Mouse (Mus musculus): ENCODE measurements at regions not wholly inside any gene's neighbourhood (a gene's known extent, or its start where the extent isn't known, plus 50 kb on each side); places are given as distances from the start of the nearest gene placed in this dataset.
"Not testable (repeated sequence)": the region's sequence is repeated elsewhere in the genome, so short reads cannot be mapped to it uniquely, and the experiment has no call there.

- DNase-seq (ENCODE audit: low spot score in 2 of 2), result no peak
Measured at GRCm38 (mm10) chr3:53792541-53792940, 52.3 kb upstream of the Gm10985 start.

- DNase-seq (ENCODE audit: low spot score in 2 of 2), result no peak
Measured at GRCm38 (mm10) chr3:53789706-53790105, 55.2 kb upstream of the Gm10985 start.

GRCm38 (mm10) chr3:53785201-53785600, 59.7 kb upstream of the Gm10985 start:
- no peak for DNase-seq (ENCODE audit: low spot score in 2 of 2)

DNA sequence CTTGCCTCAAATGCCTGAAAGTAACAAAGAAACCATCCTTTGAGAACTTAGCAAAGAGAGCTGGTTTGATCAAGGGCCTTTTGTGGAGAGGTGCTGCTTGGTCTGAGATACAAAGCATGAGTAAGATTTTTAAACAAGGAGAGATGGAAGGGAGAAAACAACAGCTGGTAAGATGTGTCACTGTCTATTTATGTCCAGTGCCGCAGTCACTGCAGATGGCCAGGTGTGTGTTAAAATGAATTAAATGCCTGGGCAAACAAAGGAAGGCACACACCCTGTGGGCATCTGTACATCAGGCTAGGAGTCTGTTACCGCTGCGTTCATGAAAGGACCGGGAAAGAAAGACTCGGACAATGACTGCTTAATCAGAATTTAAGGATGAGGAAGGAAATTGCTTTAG, 68.2 kb upstream of the Gm10985 start:
- DNase-seq (ENCODE audit: low spot score in 2 of 2), result peak in 1 of 2 experiments; percentile 20

- DNase-seq (ENCODE audit: low spot score in 2 of 2), result no peak
Measured at GRCm38 (mm10) chr3:53767601-53768000, 77.3 kb upstream of the Gm10985 start.

- DNase-seq (ENCODE audit: low spot score in 2 of 2), result no peak
Measured at GRCm38 (mm10) chr3:53763981-53764380, 80.9 kb upstream of the Gm10985 start.

GRCm38 (mm10) chr3:53761514-53762075, 83.3 kb upstream of the Gm10985 start:
- no peak for DNase-seq (ENCODE audit: low spot score in 2 of 2)

- DNase-seq (ENCODE audit: low spot score in 2 of 2), result peak in 1 of 2 experiments; percentile 9
Measured at GRCm38 (mm10) chr3:53756115-53756853, 88.6 kb upstream of the Gm10985 start.

- no peak for DNase-seq (ENCODE audit: low spot score in 2 of 2)
Measured at GRCm38 (mm10) chr3:53737161-53737560, 80.0 kb upstream of the Frem2 start.

DNA sequence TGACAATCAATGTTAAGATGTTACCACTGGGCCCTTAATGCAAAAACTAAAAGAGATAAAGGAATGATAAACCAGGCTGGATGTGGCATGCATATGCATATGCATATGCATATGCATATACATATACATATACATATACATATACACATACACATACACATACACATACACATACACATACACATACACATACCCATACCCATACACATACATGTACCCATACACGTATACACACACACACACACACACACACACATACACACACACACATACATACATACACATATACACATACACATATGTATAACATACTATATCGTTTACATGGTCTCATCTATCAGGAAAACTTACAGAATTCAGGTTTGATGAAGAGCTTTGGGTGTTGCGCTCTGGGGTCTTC, 78.5 kb upstream of the Frem2 start:
- DNase-seq (ENCODE audit: low spot score in 2 of 2), result not testable (repeated sequence)

DNA sequence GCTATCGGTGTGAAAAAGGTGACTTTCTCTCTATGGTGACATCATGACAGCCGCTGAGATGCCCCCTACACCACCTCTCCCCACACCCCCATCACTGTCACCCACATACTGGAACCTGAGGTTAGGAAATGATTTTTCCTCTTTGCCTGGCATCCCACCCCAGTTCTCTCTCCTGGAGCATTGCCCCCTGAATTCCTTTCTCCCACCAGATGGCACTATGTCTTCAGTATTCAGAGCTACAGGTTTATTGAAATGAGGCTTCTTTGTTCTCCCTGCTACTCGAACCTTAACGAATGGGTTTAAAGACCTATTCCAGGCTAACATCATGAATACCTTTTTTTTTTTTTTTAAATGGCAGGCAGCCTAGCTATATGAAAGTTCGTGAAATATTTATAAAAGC, 78.0 kb upstream of the Frem2 start:
- DNase-seq (ENCODE audit: low spot score in 2 of 2), result peak in 1 of 2 experiments; percentile 51

DNA sequence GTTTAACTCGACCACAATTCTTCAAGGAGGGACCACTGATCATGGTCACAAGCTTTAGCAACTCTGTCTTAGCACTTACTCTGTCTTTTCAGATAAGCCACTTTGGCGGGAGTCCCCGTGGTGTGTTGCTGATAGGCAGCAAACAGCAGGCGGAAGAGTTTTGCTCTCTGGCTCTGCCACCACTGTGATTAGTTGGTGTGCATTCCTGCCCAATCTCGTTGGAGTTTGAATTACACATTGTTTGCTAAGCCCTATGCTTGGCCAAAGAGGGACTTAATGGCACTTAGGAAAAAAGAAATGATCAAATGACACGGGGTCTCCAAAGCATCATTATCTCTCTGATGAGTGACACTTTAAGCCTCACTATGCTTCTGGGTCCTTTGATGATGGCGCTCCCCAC, 73.3 kb upstream of the Frem2 start:
- DNase-seq (ENCODE audit: low spot score in 2 of 2), result no peak

DNA sequence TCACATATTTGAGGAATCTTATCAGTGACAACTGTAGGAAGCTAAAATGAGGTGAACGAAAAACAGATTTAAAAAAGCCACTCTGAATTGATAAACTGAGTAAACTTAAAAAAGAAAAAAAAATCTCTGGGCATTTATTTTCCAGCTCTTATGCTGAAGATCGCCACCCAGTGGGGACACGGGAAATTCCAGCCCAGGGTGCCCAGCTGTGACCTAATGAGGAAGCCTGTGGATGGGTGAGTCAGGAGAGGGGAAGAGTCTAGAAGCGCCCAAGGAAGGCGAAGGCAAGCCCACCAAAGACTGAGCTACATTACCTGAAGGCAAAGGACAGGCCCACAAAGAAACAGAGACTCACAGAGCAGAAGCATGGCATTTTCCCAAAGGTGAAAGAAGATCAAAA, 72.7 kb upstream of the Frem2 start:
- DNase-seq (ENCODE audit: low spot score in 2 of 2), result peak in 1 of 2 experiments; percentile 30

- DNase-seq (ENCODE audit: low spot score in 2 of 2), result no peak
Measured at GRCm38 (mm10) chr3:53729131-53729530, 72.0 kb upstream of the Frem2 start.

DNA sequence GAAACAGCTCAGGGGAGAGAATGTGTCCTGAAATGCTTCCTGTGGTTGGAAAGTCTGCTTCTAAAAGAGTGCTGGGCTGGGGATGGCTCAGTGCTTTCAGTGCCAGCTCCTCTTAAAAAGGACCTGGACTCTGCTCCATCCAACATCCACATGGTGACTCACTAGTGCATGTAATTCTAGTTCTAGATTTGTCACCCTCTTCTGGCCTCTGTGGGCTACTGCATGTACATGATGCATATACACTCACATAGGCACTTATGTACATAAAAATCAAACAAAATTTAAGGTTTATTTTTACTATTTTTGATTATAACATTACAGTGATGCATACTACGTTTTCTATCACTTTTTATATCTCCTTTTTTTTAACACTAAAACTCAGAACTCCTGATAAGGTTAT, 70.6 kb upstream of the Frem2 start:
- DNase-seq (ENCODE audit: low spot score in 2 of 2), result no peak

GRCm38 (mm10) chr3:53707101-53707500, 49.9 kb upstream of the Frem2 start:
- DNase-seq (ENCODE audit: low spot score in 2 of 2), result no peak
